Mouse (Mus musculus) midbrain, embryonic 16.5 days (tissue): ENCODE measurements at regions not wholly inside any gene's neighbourhood (a gene's known extent, or its start where the extent isn't known, plus 50 kb on each side); places are given as distances from the start of the nearest gene placed in this dataset.

Source experiments
- ATAC-seq: fragments of 200-750 bp; cut with Nextera tagmentation; 2 replicates; pipeline ENCODE4 v1.8.0; 2017; ENCODE audit warnings: moderate TSS enrichment
- H3K27ac ChIP-seq: fragments of 300-500 bp; sonication (generic); 2 replicates; pipeline ENCODE4 v1.5.1; 2014; ENCODE audit warnings: mild to moderate bottlenecking, low read length, mixed read lengths
- H3K27me3 ChIP-seq: fragments of 300-500 bp; sonication (generic); 2 replicates; pipeline ENCODE4 v1.6.1; 2014; ENCODE audit warnings: low read depth, low read length, mixed read lengths; ENCODE audit not compliant: control insufficient read depth, insufficient read depth
- H3K36me3 ChIP-seq: fragments of 300-500 bp; sonication (generic); 2 replicates; pipeline ENCODE4 v1.6.1; 2014; ENCODE audit warnings: mild to moderate bottlenecking, low read length, moderate library complexity, mixed read lengths; ENCODE audit not compliant: control insufficient read depth, insufficient read depth
- H3K4me1 ChIP-seq: fragments of 300-500 bp; sonication (generic); 2 replicates; pipeline ENCODE4 v1.6.1; 2014; ENCODE audit warnings: mild to moderate bottlenecking, low read length, mixed read lengths; ENCODE audit not compliant: control insufficient read depth, insufficient read depth
- H3K4me2 ChIP-seq: fragments of 300-500 bp; sonication (generic); 2 replicates; pipeline ENCODE4 v1.6.1; 2014; ENCODE audit warnings: mild to moderate bottlenecking, low read length, mixed read lengths
- H3K4me3 ChIP-seq: fragments of 300-500 bp; sonication (generic); 2 replicates; pipeline ENCODE4 v1.5.1; 2014; ENCODE audit warnings: low read depth, mild to moderate bottlenecking, low read length, moderate library complexity, mixed read lengths
- H3K9ac ChIP-seq: fragments of 300-500 bp; sonication (generic); 2 replicates; pipeline ENCODE4 v1.6.1; 2014; ENCODE audit warnings: low read depth, low read length, mixed read lengths
- H3K9me3 ChIP-seq: fragments of 300-500 bp; sonication (generic); replicated peaks from 2 replicates; pipeline ENCODE4 v1.6.1; 2014; ENCODE audit warnings: mild to moderate bottlenecking, low read length, mixed read lengths; ENCODE audit not compliant: control insufficient read depth, poor library complexity, severe bottlenecking
- WGBS: fragments of 180-500 bp; shearing (Covaris S2); extraction: QIAGEN DNeasy Blood & Tissue Kit; methylation state at CpG from one replicate; pipeline ENCODE4 v1.1.7; 2014; 5-methylcytosine and 5-hydroxymethylcytosine counted together

- H3K27ac ChIP-seq = no peak overlapping the region
- H3K4me2 ChIP-seq = no peak overlapping the region
- no peak overlapping the region for H3K9ac ChIP-seq
- no peaks in the 10 kb centered on the region for H3K4me1 ChIP-seq
- no peaks in the 10 kb centered on the region for H3K27me3 ChIP-seq
- H3K9me3 ChIP-seq = no peaks in the 10 kb centered on the region
- WGBS = 52% methylated on average over 1 of the region's 1 CpGs
- H3K4me3 ChIP-seq = no peak overlapping the region
- H3K36me3 ChIP-seq = no peaks in the 10 kb centered on the region
- ATAC-seq = no peak
Measured at GRCm38 (mm10) chr14:114612400-114612799, 479.6 kb upstream of the Gpc5 start.

DNA sequence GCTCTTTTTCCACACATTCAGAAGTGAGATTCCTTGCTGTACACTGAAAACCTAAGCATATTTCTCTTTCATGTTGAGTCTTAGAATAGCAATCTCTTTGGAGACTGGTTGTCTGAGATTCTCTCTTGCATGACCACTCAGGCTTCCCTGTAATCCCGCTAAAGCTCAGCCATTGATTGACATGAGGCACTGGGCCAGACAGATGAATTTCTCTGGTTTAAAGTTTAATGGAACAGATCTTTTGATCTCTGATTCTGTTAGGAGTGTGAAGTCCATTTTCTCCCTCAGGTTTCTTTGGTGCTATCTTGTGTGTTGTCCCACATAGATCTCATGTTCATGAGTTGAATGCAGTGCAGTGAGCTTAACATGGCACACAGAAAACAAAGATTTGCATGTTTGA lies 435.4 kb upstream of the Gpc5 start:
- H3K4me1 ChIP-seq = no peaks in the 10 kb centered on the region
- H3K36me3 ChIP-seq = no peaks in the 10 kb centered on the region
- no peak overlapping the region for H3K4me3 ChIP-seq
- no peak overlapping the region for H3K9ac ChIP-seq
- H3K27me3 ChIP-seq = no peaks in the 10 kb centered on the region
- no peak overlapping the region for H3K27ac ChIP-seq
- H3K9me3 ChIP-seq = no peaks in the 10 kb centered on the region
- WGBS = 38% methylated on average over 1 of the region's 1 CpGs
- no peak overlapping the region for H3K4me2 ChIP-seq
- ATAC-seq = no peak

DNA sequence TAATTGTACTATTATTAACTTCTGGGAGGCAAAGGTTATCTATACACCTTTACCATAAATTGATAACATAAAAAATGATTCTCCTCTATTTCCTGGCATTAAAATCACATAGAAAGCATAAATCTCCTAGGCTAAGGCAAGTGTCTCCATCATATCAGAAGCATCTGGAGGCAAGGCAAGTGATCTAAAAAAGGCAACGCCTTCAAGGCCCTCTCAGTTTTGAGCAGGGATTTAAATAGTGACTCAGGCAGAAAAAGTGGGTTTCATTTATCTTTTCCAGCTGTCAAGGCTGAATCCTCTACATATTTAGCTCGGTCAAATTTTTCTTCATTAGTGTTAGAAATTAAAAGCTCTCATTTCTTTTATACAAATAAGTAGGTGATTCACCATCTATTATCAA lies 430.0 kb upstream of the Gpc5 start:
- H3K9ac ChIP-seq = no peak overlapping the region
- no peak overlapping the region for H3K27ac ChIP-seq
- no peaks in the 10 kb centered on the region for H3K4me1 ChIP-seq
- ATAC-seq = no peak
- WGBS = 69% methylated on average over 2 of the region's 2 CpGs
- no peak overlapping the region for H3K4me2 ChIP-seq
- no peaks in the 10 kb centered on the region for H3K9me3 ChIP-seq
- H3K4me3 ChIP-seq = no peak overlapping the region
- no peaks in the 10 kb centered on the region for H3K36me3 ChIP-seq
- H3K27me3 ChIP-seq = no peaks in the 10 kb centered on the region

DNA sequence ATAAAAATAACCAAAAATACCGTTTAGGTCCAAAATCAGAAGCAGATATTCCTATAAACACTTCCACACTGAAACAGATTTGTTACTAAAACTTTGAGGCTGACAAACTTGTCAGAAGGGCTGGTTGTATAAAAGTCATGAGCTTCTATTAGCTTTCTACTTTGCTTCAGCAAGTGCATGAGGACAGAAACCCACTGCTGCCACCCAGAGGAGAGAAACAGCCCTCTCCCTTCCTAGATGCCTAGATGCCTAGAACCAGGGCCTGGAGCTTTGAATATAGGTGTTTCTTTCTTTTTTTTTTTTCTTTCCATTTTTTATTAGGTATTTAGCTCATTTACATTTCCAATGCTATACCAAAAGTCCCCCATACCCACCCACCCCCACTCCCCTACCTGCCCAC lies 406.9 kb upstream of the Gpc5 start:
- no peak overlapping the region for H3K4me3 ChIP-seq
- no peaks in the 10 kb centered on the region for H3K27me3 ChIP-seq
- no peak for ATAC-seq
- no peak overlapping the region for H3K4me2 ChIP-seq
- no peaks in the 10 kb centered on the region for H3K36me3 ChIP-seq
- 67% methylated on average over 1 of the region's 1 CpGs for WGBS
- H3K9ac ChIP-seq = no peak overlapping the region
- no peaks in the 10 kb centered on the region for H3K4me1 ChIP-seq
- no peaks in the 10 kb centered on the region for H3K9me3 ChIP-seq
- no peak overlapping the region for H3K27ac ChIP-seq

DNA sequence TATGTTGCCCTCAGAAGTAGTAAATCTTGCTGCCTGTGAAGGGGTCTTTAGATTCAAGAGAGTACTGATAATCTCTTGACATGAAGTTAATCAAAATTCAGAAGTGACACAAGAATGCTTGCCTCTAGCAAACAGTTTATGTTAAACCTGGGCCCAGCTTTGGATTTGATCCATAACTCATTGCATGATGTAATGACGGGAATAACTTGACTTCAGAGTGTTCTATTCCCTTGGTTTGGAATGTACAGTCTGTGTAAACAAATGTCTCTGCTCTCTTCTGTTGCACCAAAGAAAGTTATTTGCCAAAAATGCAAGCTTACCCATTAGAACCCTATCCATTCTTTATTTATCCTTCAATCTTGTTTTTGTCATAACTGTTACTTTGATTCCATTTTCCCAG lies 397.1 kb upstream of the Gpc5 start:
- Histone ChIP-seq H3K4me2 (no peak overlapping the region), H3K9ac (no peak overlapping the region), H3K9me3 (no peaks in the 10 kb centered on the region), H3K4me1 (no peaks in the 10 kb centered on the region), H3K4me3 (no peak overlapping the region), H3K27me3 (no peaks in the 10 kb centered on the region), H3K36me3 (no peaks in the 10 kb centered on the region), H3K27ac (no peak overlapping the region)
- 74% methylated on average over 1 of the region's 1 CpGs for WGBS
- no peak for ATAC-seq

GRCm38 (mm10) chr14:114697543-114697942 lies 394.5 kb upstream of the Gpc5 start:
- Histone ChIP-seq H3K4me1 (no peaks in the 10 kb centered on the region), H3K4me2 (no peak overlapping the region), H3K4me3 (no peak overlapping the region), H3K9ac (no peak overlapping the region), H3K36me3 (no peaks in the 10 kb centered on the region), H3K9me3 (no peaks in the 10 kb centered on the region), H3K27ac (no peak overlapping the region), H3K27me3 (no peaks in the 10 kb centered on the region)
- WGBS = 80% methylated on average over 4 of the region's 4 CpGs
- no peak for ATAC-seq

GRCm38 (mm10) chr14:114723080-114723479 lies 368.9 kb upstream of the Gpc5 start:
- no peaks in the 10 kb centered on the region for H3K9me3 ChIP-seq
- H3K4me1 ChIP-seq = no peaks in the 10 kb centered on the region
- H3K9ac ChIP-seq = no peak overlapping the region
- H3K4me2 ChIP-seq = no peak overlapping the region
- H3K27ac ChIP-seq = no peak overlapping the region
- no peak overlapping the region for H3K4me3 ChIP-seq
- no peak for ATAC-seq
- WGBS = 24% methylated on average over 1 of the region's 1 CpGs
- H3K27me3 ChIP-seq = no peaks in the 10 kb centered on the region
- no peaks in the 10 kb centered on the region for H3K36me3 ChIP-seq

DNA sequence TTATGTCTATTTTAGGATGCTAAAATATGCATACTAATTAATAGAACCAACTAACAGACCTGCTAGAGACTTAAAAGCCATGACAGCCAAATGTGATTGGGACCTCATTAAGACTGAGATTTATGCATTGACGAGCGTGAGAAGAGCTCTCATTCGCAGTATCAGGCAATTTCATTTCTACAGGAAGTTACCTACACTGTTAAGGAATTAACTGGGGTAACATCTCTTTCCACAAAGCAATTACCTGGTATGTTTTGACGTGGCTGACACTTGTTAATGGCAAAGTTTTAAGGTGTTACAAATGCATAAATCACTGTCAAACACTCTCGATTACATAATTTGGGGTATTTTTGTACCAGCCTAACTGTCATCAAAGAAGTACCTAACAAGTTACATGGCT lies 324.7 kb upstream of the Gpc5 start:
- no peaks in the 10 kb centered on the region for H3K9me3 ChIP-seq
- ATAC-seq = no peak
- 76% methylated on average over 5 of the region's 5 CpGs for WGBS

DNA sequence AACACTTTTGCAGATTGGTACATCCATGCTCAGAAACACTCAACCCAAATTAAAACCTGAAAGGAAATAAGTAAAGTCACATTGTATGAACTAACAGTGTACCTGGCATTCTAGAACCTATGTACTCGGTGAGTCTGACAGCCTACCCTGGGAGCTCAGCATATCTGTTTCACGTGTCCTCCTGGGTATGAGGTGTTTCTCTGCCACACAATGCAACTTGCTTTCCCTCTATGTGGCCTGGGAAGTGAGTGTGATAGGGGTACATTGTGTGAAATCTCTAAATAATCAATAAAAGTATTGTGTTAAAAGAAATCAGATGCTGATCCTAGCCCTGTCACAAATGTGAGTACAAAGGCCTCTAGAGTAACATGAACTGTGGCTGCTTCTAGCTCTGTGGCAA lies 315.3 kb upstream of the Gpc5 start:
- no peak overlapping the region for H3K9ac ChIP-seq
- no peaks in the 10 kb centered on the region for H3K9me3 ChIP-seq
- no peak for ATAC-seq
- WGBS = 71% methylated on average over 2 of the region's 2 CpGs
- H3K4me3 ChIP-seq = no peak overlapping the region
- H3K27ac ChIP-seq = no peak overlapping the region
- H3K36me3 ChIP-seq = no peaks in the 10 kb centered on the region
- no peaks in the 10 kb centered on the region for H3K27me3 ChIP-seq
- no peak overlapping the region for H3K4me2 ChIP-seq
- H3K4me1 ChIP-seq = no peaks in the 10 kb centered on the region

More for the DNA sequence above, 324.7 kb upstream of the Gpc5 start:
- Histone ChIP-seq H3K4me1 (no peaks in the 10 kb centered on the region), H3K4me3 (no peak overlapping the region), H3K27ac (no peak overlapping the region), H3K9ac (no peak overlapping the region), H3K27me3 (no peaks in the 10 kb centered on the region), H3K4me2 (no peak overlapping the region), H3K36me3 (no peaks in the 10 kb centered on the region)

DNA sequence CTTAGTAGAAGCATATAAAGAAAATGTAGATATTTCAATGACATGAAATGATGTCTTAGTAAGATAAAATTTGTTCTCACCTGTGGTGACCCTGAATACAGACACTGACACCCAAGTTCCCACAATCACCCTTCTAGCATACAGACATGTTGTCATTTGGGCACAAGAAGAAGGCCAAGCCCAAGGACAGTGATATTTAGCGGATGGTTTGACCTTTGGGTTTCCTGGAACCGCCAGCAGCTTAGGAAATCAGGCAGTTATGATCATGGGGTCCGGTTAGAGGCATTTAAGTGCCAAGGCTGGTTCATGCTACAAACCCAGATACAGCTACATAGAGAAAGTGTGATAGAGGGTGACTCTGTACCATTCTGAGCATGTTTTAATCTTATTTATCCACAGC lies 310.2 kb upstream of the Gpc5 start:
- 96% methylated on average over 3 of the region's 3 CpGs for WGBS
- no peak overlapping the region for H3K4me3 ChIP-seq
- H3K27ac ChIP-seq = no peak overlapping the region
- no peaks in the 10 kb centered on the region for H3K36me3 ChIP-seq
- H3K4me2 ChIP-seq = no peak overlapping the region
- no peak for ATAC-seq
- H3K9ac ChIP-seq = no peak overlapping the region
- H3K27me3 ChIP-seq = no peaks in the 10 kb centered on the region
- no peaks in the 10 kb centered on the region for H3K9me3 ChIP-seq
- H3K4me1 ChIP-seq = no peaks in the 10 kb centered on the region
